Mouse (Mus musculus): ENCODE measurements around the gene Adra2a. TPM values are rescaled to one million over a fixed set of nuclear protein-coding genes. Genes with fewer than 3 reads are reported as not detected.

Gene Adra2a
- polyA plus RNA-seq, 1 experiment: 0.12 TPM

- Histone ChIP-seq H3K79me2 (ENCODE audit: control insufficient read depth, insufficient read depth) (no peaks in the 10 kb centered on the region), H3K36me3 (ENCODE audit: control insufficient read depth, insufficient read depth) (no peaks in the 10 kb centered on the region)
These were observed 37.4 kb downstream of the Adra2a start for GRCm38 (mm10) chr19:54081303-54081702.

GRCm38 (mm10) chr19:54081716-54082165, 37.8 kb downstream of the Adra2a start:
- Histone ChIP-seq H3K79me2 (ENCODE audit: control insufficient read depth, insufficient read depth) (no peaks in the 10 kb centered on the region), H3K27me3 (ENCODE audit: control insufficient read depth, insufficient read depth, insufficient read length) (no peaks in the 10 kb centered on the region), H3ac (ENCODE audit: control insufficient read depth, insufficient read length, low read depth) (no peak overlapping the region), H3K36me3 (ENCODE audit: control insufficient read depth, insufficient read depth) (no peaks in the 10 kb centered on the region), H3K79me3 (ENCODE audit: low read depth) (no peaks in the 10 kb centered on the region), H3K4me3 (ENCODE audit: insufficient read depth, poor library complexity, severe bottlenecking) (no peak overlapping the region)
- no peak for TF ChIP-seq MAX (IDR thresholded peaks at IDR 0.05)
- TF ChIP-seq MYOD1 (IDR thresholded peaks at IDR 0.05; ENCODE audit: control insufficient read depth, insufficient read length, low read depth): no peak

More at GRCm38 (mm10) chr19:54081303-54081702, 37.4 kb downstream of the Adra2a start:
- Histone ChIP-seq H3ac (ENCODE audit: control insufficient read depth, insufficient read length, low read depth) (no peak overlapping the region), H3K27me3 (ENCODE audit: control insufficient read depth, insufficient read depth, insufficient read length) (no peaks in the 10 kb centered on the region), H3K79me3 (ENCODE audit: low read depth) (no peaks in the 10 kb centered on the region), H3K4me3 (ENCODE audit: insufficient read depth, poor library complexity, severe bottlenecking) (no peak overlapping the region)
- no peak for TF ChIP-seq USF1 (IDR thresholded peaks at IDR 0.05; ENCODE audit: low read depth)
- no peak for TF ChIP-seq FOSL1 (IDR thresholded peaks at IDR 0.05; ENCODE audit: insufficient read depth, low read length, poor library complexity, severe bottlenecking)
- no peak for TF ChIP-seq CTCF (IDR thresholded peaks at IDR 0.05; ENCODE audit: control insufficient read depth, insufficient read depth, insufficient read length)
- no peak for TF ChIP-seq CEBPB (IDR thresholded peaks at IDR 0.05; ENCODE audit: low read depth)
- no peak for TF ChIP-seq MAX (IDR thresholded peaks at IDR 0.05)
- TF ChIP-seq MYOG (IDR thresholded peaks at IDR 0.05; ENCODE audit: control insufficient read depth, extremely low read depth, insufficient read length): no peak
- no peak for TF ChIP-seq MYOD1 (IDR thresholded peaks at IDR 0.05; ENCODE audit: control insufficient read depth, insufficient read length, low read depth)

GRCm38 (mm10) chr19:54087319-54087718, 43.4 kb downstream of the Adra2a start:
- TF ChIP-seq USF1 (IDR thresholded peaks at IDR 0.05; ENCODE audit: low read depth): no peak
- TF ChIP-seq MYOG (IDR thresholded peaks at IDR 0.05; ENCODE audit: control insufficient read depth, extremely low read depth, insufficient read length): no peak
- no peak for TF ChIP-seq MAX (IDR thresholded peaks at IDR 0.05)
- TF ChIP-seq FOSL1 (IDR thresholded peaks at IDR 0.05; ENCODE audit: insufficient read depth, low read length, poor library complexity, severe bottlenecking): no peak
- no peak for TF ChIP-seq CTCF (IDR thresholded peaks at IDR 0.05; ENCODE audit: control insufficient read depth, insufficient read depth, insufficient read length)
- no peak overlapping the region for H3ac ChIP-seq (ENCODE audit: control insufficient read depth, insufficient read length, low read depth)
- no peak overlapping the region for H3K4me3 ChIP-seq (ENCODE audit: insufficient read depth, poor library complexity, severe bottlenecking)
- H3K36me3 ChIP-seq (ENCODE audit: control insufficient read depth, insufficient read depth): no peaks in the 10 kb centered on the region
- no peaks in the 10 kb centered on the region for H3K79me2 ChIP-seq (ENCODE audit: control insufficient read depth, insufficient read depth)
- H3K79me3 ChIP-seq (ENCODE audit: low read depth): no peaks in the 10 kb centered on the region
- H3K27me3 ChIP-seq (ENCODE audit: control insufficient read depth, insufficient read depth, insufficient read length): peaks cover 13% of the 10 kb centered on the region

GRCm38 (mm10) chr19:54093599-54093998, 49.6 kb downstream of the Adra2a start:
- Histone ChIP-seq H3K27me3 (ENCODE audit: control insufficient read depth, insufficient read depth, insufficient read length) (peaks cover 21% of the 10 kb centered on the region), H3K4me3 (ENCODE audit: insufficient read depth, poor library complexity, severe bottlenecking) (no peak overlapping the region), H3ac (ENCODE audit: control insufficient read depth, insufficient read length, low read depth) (no peak overlapping the region), H3K79me2 (ENCODE audit: control insufficient read depth, insufficient read depth) (no peaks in the 10 kb centered on the region), H3K79me3 (ENCODE audit: low read depth) (no peaks in the 10 kb centered on the region), H3K36me3 (ENCODE audit: control insufficient read depth, insufficient read depth) (no peaks in the 10 kb centered on the region)
- no peak for TF ChIP-seq MAX (IDR thresholded peaks at IDR 0.05)
- TF ChIP-seq MYOD1 (IDR thresholded peaks at IDR 0.05; ENCODE audit: control insufficient read depth, insufficient read length, low read depth): no peak
- TF ChIP-seq MYOG (IDR thresholded peaks at IDR 0.05; ENCODE audit: control insufficient read depth, extremely low read depth, insufficient read length): no peak
- TF ChIP-seq USF1 (IDR thresholded peaks at IDR 0.05; ENCODE audit: low read depth): no peak
- TF ChIP-seq CEBPB (IDR thresholded peaks at IDR 0.05; ENCODE audit: low read depth): no peak
- no peak for TF ChIP-seq FOSL1 (IDR thresholded peaks at IDR 0.05; ENCODE audit: insufficient read depth, low read length, poor library complexity, severe bottlenecking)
- TF ChIP-seq CTCF (IDR thresholded peaks at IDR 0.05; ENCODE audit: control insufficient read depth, insufficient read depth, insufficient read length): no peak

GRCm38 (mm10) chr19:54095716-54096115, 51.8 kb downstream of the Adra2a start:
- Histone ChIP-seq H3ac (ENCODE audit: control insufficient read depth, insufficient read length, low read depth) (no peak overlapping the region), H3K4me3 (ENCODE audit: insufficient read depth, poor library complexity, severe bottlenecking) (no peak overlapping the region), H3K27me3 (ENCODE audit: control insufficient read depth, insufficient read depth, insufficient read length) (peaks cover 15% of the 10 kb centered on the region), H3K79me3 (ENCODE audit: low read depth) (no peaks in the 10 kb centered on the region), H3K36me3 (ENCODE audit: control insufficient read depth, insufficient read depth) (no peaks in the 10 kb centered on the region), H3K79me2 (ENCODE audit: control insufficient read depth, insufficient read depth) (no peaks in the 10 kb centered on the region)
- TF ChIP-seq MYOD1 (IDR thresholded peaks at IDR 0.05; ENCODE audit: control insufficient read depth, insufficient read length, low read depth) (no peak), CEBPB (IDR thresholded peaks at IDR 0.05; ENCODE audit: low read depth) (no peak), USF1 (IDR thresholded peaks at IDR 0.05; ENCODE audit: low read depth) (no peak), MYOG (IDR thresholded peaks at IDR 0.05; ENCODE audit: control insufficient read depth, extremely low read depth, insufficient read length) (no peak), FOSL1 (IDR thresholded peaks at IDR 0.05; ENCODE audit: insufficient read depth, low read length, poor library complexity, severe bottlenecking) (no peak), MAX (IDR thresholded peaks at IDR 0.05) (no peak), CTCF (IDR thresholded peaks at IDR 0.05; ENCODE audit: control insufficient read depth, insufficient read depth, insufficient read length) (no peak)

GRCm38 (mm10) chr19:54098367-54098766, 54.4 kb downstream of the Adra2a start:
- H3K36me3 ChIP-seq (ENCODE audit: control insufficient read depth, insufficient read depth): no peaks in the 10 kb centered on the region
- no peak overlapping the region for H3ac ChIP-seq (ENCODE audit: control insufficient read depth, insufficient read length, low read depth)
- H3K79me2 ChIP-seq (ENCODE audit: control insufficient read depth, insufficient read depth): no peaks in the 10 kb centered on the region
- no peak overlapping the region for H3K4me3 ChIP-seq (ENCODE audit: insufficient read depth, poor library complexity, severe bottlenecking)
- no peak for TF ChIP-seq MYOG (IDR thresholded peaks at IDR 0.05; ENCODE audit: control insufficient read depth, extremely low read depth, insufficient read length)
- TF ChIP-seq FOSL1 (IDR thresholded peaks at IDR 0.05; ENCODE audit: insufficient read depth, low read length, poor library complexity, severe bottlenecking): no peak
- TF ChIP-seq MAX (IDR thresholded peaks at IDR 0.05): no peak
- no peak for TF ChIP-seq CEBPB (IDR thresholded peaks at IDR 0.05; ENCODE audit: low read depth)
- no peak for TF ChIP-seq USF1 (IDR thresholded peaks at IDR 0.05; ENCODE audit: low read depth)
- no peak for TF ChIP-seq MYOD1 (IDR thresholded peaks at IDR 0.05; ENCODE audit: control insufficient read depth, insufficient read length, low read depth)
- no peak for TF ChIP-seq CTCF (IDR thresholded peaks at IDR 0.05; ENCODE audit: control insufficient read depth, insufficient read depth, insufficient read length)
- no peaks in the 10 kb centered on the region for H3K79me3 ChIP-seq (ENCODE audit: low read depth)
- peaks cover 15% of the 10 kb centered on the region for H3K27me3 ChIP-seq (ENCODE audit: control insufficient read depth, insufficient read depth, insufficient read length)

Other genes starting within 250 kb of the Adra2a start
- gene Pdcd4, start 151.9 kb upstream of the Adra2a start, polyA plus RNA-seq (2012; fragmentation: generic; extraction: Trizol): 2.4 TPM
- 9.1 TPM for gene Shoc2, start 99.8 kb upstream of the Adra2a start, polyA plus RNA-seq (2012; fragmentation: generic; extraction: Trizol)
- gene Bbip1, start 99.5 kb upstream of the Adra2a start, polyA plus RNA-seq (2012; fragmentation: generic; extraction: Trizol): 17.8 TPM